Mouse (Mus musculus) embryo, embryonic 9.5 days (tissue): Measurements from ENCODE around the gene Sepsecs.

Source experiments
- DNase-seq: peaks from one replicate; pipeline ENCODE4 v3.0.0-alpha.2; 2017; ENCODE audit errors: extremely low spot score

Gene Sepsecs

DNA sequence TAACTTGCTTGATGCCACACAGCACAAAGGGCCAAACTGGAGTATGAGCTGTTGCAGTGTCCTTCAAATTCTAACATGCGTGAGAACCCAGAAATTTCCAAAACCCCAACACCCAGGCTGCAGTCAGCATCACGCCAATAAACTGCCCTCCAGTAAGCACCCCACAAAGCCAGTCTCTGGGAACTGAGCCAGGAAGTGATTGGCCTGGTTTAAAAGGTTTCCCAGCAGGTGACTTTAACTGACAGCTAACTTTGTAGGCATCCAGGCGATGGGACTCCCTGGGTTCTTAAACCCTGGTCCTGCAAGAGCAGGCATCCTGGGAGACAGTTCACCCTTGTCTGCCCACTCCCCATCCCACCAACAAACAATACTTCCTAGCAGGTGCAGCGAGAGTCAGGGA lies 59.2 kb downstream of the Sepsecs start:
- DNase-seq, result no peak

DNA sequence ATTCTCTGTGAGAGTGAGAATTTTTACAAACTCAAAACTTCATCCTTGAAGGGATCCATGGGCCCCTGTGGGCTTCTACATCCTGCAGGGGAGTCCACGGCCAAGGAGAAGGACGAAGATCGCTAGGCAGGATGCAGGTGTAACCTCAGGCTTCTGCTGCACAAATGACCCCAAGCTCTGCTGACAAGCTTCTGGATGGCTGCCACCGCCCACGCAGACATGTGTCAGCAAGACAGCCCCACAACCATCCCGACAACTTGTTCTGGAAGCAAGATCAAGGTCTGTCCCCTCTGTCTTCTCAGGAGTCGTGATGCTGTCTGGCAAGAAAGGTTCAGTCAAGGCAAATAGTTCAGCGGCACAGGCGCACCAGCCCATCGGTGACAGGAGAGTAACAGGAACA lies 59.8 kb downstream of the Sepsecs start:
- no peak for DNase-seq

DNA sequence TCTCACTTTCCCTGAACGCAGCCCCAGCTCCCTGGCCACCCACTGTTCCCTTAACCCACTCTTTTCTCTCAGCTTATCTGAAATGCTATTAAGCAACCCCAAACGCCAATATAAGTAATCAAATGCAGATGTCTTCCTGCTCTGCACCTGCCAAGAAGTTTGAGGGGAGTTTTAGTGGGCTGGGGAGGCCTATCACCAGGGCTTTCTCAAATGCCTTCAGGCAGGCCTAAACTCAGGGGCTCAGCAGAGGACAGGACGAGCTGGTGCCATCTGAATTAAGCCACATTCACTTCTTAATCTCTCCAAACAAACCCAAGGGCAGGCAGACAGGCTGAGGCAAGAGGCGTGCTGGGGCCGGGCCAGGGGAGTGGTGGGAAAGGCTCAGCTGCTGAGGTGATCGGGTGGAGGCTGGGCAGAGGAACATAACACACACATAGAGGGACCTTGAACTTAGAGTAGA lies 64.9 kb downstream of the Sepsecs start:
- DNase-seq, result no peak

DNA sequence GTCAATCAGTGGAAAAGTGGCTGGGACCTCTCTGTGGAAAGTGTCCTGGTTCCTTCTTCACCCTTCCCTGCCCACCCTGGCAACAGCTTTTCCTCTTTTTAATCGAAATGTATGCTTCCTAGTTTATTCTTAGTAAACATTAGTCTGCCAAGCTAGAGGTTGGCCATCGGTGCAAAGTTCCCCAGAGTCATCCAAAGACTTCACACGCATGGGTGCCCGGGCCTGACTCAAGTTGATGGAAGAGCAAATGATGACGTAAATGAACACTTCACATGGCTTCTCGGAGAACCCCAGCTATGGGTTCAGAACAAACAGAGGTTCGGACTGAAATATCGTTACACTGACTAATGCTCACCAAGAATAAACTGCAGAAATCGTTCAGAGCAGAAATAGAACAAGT lies 78.9 kb downstream of the Sepsecs start:
- no peak for DNase-seq
